Mouse (Mus musculus) layer of hippocampus, adult 9-10 months (tissue): ENCODE results near the gene Stard13.

ENCODE experiments used
- DNase-seq: peaks from one replicate; pipeline ENCODE4 v3.0.0; 2022; ENCODE audit warnings: low spot score

Gene Stard13

DNA sequence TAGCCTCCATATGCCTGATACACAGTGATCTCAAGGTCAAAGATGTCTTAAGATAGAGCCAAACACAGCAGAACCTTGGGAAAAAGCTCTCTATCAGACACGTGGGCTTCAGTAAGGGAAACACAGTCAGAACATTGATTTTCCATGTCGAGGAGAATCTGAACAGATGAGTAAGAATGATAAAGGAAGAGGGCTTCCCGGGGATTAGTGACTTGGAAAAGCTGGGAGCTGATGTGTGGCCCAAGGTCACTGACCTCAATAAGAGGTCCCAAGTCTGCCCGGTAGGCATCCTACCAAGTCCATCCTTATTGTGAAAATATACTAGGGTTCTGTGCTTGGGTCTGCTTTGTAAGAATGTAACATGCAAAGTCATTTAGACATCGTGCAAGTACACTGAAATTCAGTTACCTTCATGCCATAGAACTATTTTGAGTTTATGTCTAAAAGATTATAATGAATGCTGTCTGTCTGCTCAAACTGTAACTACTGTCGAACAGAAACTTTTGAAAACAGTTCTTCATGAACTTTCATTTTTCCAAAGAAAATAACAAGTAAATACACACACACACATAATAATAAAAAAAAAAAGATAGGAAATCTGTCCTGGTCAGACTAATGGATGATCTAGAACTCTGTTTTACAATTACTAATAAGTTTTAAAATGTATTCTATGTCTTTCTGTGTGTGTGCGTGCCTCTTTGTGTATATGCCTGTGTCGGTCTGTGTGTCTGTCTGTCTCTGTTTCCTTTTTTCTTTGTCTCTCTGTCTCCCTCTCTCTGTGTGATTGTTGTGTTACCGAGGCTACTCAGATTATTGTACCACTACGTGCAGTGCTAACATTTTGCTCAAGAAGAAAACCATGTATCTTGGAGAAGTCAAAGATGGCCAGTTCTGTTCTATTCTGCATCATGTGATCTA lies 128.3 kb downstream of the Stard13 start:
- no peak for DNase-seq

DNA sequence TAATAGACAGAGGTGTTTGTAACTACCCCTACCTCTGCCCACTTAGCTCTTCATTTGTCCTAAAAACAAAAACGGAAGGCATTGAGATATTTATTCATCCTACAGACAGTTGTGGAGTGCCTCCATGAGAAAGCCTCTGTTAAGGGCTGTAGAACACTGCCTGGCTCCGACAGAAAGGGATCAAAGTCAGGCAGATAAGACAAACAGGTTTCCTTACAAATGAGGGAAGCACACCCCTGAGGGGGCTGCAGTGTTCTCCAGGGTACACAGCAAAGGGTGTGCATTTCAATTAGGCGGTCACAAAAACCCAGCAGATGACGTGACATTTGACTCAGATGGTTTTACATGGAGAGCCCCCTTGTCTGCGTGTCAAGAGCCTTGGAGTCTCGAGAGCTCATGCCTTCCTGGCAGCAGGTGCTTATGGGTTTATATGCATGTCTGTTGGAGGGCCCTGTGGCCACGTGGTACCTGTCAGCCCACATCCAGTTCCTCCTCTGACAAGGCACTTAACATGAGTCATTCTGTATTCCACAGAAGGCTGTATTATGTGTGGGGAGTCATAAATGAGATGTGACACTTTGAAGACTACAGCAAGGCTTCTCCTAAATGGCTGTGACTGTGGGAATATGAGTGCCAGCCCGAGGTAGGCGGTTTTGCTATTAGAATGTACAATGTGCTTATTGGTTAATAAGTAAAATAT lies 129.1 kb downstream of the Stard13 start:
- DNase-seq, result no peak

DNA sequence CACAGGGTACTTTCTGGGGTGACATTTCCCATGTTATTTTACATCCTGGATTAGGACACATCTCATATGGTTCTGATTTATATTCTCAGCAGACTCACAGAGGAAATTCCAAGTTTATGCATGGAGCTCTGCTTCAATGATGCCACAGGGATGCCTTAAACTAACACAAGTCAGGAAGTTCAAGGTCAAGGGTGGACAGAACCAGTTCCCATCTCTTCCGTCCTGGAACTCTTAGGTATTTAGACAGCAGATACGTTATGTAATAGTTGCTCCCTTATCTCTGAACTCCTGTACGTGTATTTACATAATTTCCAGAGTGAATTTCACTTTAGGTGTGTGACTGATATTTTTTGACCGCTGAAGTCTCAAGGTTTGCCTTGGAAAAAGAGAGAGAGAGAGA lies 130.4 kb downstream of the Stard13 start:
- no peak for DNase-seq

DNA sequence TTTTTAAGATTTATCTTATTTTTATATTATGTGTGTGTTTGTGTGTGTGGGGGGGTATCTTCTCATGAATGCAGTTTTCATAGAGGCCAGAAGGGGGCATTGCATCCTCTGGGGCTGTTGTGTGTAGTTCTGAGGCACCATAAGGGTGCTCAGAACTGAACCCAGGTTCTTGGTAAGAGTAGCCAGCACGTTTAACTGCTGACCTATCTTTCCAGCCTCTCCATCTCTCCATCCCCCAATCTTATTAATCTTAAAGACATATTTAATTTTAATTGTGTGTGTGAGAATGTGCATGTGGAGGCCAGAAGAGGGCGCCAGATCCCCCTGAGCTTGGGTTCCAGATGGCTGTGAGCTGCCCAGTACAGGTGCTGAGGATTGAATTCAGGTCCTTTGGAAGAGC lies 131.4 kb downstream of the Stard13 start:
- no peak for DNase-seq

DNA sequence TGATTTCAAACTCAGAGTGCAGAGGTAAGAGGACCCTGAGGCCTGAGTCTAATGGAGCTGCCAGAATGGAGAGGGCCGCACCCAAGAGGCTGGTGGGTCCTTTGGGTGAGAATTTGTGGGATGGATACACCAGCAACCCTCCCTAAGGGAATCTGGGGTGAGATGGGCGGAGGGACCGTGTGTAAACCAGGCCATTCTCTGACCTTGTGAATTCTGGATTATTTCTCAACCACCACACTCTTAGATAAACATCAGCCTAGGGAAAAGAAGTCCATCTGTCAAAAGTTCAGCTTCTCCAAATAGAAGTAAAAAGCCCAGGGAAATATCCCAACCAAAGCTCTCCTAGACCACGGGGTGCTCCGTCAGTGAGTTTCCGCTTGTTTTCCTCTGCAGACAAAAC lies 137.6 kb downstream of the Stard13 start:
- no peak for DNase-seq

DNA sequence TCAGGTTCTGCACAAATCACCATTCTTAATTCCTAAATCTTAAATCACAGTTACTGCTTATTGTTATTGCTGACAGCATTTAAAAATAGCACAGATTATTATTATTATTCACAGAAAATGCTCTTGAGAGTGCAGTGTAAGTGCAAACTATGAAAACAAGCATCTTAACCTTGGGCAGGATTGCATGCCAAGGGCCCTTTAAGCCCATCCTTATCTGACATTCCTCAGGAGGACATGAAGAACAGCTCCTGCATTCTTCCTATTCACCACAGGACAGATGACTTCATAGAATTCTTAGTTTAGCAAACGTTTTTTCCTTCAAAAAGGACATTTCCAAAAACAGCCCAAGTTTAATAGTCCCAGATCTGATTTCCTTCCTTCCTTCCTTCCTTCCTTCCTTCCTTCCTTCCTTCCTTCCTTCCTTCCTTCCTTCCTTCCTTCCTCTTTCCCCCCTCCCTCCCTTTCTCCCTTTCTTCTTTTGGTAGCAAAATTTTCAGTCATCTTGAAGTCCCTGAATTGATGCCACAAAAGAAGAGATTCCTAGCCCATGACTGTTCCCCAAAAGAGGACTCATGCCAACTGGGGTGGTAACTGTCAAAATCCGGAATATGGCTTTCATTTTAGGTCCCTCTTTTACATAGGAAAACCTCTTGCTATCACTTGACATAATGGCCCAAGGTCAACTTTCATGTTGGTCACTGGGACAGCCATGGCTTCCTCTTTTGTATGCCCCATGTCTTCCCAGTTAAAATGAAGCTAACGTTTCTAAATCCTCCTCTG lies 140.6 kb downstream of the Stard13 start:
- no peak for DNase-seq

DNA sequence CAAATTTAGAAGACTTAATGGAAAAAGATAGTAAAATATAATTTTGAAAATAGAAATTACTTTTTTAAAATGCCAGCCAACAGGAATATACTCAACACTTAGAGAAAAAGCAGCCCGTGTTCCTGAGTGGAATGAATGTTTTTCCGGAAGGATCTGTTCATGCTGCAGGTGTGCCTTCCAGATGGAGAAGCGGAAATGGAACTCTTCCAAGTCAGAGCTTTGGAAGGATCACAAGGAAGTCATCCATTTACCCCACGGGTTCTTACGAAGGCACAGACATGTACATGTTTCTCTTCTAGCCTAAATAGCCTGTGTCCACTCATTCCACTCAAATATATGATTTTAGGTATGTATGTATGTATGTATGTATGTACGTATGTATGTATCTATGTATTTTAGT lies 142.6 kb downstream of the Stard13 start:
- DNase-seq, result no peak

DNA sequence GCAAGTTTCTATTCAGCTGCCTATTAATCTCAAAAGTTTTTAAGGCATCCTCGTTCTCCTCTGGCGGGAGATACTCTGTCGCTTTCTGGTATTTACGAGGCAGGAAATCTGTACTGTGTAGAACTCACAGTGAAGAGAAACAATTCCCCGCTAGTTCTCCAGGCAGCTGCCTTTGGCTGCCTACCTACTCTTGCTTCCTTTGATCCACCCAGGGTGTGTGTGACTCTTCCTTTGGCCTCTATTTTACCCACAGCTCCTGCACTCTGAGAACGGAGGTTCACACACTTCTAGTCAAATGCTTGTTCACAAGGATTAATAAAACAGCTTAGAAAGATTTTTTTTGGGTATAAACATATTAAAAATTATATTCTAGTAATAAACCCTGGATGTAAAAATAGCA lies 144.4 kb downstream of the Stard13 start:
- no peak for DNase-seq

DNA sequence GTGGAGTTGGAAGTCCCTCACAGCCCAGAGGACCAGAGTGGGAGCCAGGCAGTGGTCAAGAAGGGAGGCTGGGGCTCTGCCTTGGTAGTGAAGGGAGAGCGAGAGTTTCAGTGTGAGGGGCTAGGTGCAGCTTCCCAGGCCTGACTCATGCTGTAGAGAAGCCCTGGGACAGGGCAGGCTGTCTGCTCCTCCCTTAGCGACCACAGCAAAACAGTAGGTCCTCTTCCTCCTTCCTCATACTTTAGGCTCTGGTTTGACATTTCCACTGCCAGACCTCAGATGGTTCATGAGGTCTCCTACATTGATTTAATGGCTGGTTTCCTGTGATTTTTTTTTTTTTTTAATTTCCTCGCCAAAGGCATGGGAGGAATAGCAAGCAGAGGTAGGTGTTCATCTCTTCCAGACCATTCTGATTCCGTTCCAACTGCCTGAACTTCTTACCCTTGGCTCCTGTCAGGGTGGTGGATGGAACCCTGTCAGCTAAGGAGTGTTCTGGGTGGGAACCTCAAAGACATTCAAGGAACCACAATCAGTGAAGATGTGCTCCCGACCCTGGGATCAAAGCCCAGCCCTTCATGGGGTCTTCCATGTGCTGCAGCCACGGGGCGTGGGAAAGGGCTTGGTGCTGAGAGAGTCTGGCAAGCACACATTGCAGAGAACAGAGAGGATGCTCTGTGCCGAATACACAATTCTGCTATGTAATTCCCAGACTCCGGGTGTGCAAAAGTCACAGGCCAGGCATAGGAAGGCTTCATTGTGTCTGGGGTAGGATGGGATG lies 147.0 kb downstream of the Stard13 start:
- DNase-seq, result no peak

DNA sequence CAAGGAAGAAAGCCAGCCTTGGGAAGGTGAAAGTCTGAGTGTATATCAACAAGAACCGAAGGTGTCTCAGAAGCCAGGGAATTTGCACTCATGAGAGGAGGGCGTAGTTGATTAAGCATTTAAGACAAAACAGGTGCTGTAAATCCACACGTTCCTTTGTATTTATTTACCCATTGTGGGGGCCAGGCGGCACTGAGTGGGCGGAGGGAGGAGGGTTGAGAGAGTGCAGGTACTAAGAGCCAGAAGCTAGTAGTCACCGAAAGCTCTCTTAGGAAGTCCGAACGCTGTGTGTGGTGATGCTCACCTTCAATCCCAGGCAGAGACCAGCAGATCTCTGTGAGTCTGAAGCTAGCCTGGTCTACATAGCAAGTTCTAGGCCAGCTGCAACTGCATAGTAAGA lies 147.9 kb downstream of the Stard13 start:
- no peak for DNase-seq

DNA sequence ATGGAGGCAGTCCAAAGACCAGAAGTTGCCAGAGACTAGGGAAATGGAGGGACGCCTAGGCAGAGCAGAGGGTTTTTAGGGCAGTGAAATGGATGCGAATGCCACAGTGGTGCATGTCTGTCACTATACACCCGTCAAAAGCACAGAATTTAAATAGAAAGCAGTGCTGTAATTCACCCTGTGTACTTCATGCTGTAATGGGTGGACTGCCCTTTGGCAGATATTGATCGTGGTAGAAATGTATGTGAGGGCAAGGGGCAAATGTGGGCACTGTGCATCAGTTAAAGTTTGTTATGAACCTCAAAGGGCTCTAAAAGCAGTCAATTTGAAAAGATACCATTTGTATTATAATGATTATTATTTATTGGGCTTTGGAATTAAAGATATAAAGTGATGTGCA lies 153.4 kb downstream of the Stard13 start:
- no peak for DNase-seq

DNA sequence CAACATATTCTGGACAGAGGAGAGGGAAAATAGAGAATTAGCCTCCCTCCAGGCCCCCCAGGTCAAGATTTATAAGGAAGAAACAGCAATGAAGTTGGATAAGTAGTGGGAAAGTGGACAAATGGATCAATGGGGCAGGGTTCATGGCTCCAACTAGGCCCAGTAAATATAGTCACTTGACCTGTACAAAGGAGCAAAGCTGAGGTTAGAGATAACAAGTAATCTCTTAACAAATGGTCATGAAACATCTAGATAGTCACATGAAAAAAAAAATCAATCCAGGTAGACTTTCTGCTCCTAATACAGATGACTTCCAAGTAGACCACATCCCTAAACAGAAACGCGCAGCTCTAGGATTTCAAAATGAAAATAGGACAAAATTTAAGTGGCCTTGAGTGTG lies 155.7 kb downstream of the Stard13 start:
- no peak for DNase-seq

DNA sequence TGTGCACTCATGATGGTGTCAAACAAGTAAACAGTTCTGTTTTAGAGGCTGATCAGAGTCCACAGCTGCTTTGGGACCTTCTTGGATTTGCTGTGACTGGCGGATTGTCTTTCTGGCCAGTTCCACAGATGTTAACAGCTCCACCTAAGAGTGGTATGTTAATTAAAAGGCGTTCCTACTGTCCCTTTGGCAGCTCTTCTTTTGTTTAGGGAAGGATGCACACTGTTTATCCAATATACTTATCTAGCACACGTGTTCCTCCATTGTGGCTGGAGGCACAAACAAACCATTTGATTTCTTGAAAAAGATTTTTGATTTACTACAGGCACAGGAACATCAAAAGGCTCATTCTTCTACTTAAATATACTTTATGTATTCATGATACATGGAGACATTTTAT lies 156.7 kb downstream of the Stard13 start:
- DNase-seq, result no peak

DNA sequence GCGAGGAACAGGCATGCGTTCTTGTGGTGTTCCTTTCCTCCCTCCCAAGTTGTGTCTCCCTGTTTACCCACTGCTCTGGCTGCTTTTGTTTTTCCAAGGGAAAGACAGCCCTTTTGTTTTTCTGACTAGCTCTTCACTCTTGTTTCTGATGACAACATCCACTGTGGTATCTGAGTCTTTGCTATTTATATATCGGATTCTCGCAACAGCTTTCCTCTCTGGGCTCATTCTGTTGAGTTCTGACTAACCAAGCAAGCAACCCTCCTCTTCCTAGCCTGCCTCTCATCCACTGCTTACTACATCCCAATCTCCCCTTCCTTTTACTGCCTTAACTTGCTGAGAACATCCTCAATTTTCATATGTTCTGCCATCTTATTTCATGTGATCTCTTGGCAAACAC lies 159.4 kb downstream of the Stard13 start:
- DNase-seq, result no peak

DNA sequence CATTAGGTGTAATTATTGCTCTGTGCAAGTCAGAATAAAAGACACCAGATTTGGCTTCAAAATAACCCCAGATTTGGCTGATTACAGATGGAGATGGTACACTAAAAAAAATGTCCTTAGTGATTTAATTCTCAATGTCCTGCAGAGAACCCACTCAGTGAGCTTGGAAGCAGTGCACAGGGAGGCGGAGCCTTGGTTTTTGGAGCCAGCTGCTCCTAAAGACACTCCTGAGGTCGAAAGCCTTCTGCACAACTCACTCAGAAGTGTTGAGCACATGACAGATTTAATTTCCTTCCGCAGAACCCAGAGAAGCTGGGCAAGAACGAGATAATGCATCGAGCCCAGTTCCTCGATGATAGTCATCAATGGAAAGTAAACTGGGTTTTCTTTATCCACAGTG lies 162.2 kb downstream of the Stard13 start:
- no peak for DNase-seq

DNA sequence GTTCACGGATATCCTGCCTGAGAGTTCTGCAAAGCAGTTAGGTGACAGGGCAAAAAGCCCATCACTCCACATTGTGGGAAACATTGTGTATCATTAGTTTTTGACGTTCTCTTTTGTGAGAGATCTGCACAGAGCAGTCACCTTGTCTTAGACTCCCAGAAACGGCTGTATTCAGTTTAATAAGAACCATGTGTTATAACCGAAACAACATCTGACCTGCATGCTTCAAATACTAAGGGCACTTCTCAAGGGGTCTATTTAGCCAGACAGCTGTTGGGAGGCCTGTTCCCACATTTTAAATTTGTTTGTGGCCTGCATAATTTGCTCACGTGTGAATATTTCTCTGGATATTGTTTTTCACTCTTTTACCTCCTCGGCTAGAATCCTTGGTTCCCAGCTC lies 162.7 kb downstream of the Stard13 start:
- no peak for DNase-seq

DNA sequence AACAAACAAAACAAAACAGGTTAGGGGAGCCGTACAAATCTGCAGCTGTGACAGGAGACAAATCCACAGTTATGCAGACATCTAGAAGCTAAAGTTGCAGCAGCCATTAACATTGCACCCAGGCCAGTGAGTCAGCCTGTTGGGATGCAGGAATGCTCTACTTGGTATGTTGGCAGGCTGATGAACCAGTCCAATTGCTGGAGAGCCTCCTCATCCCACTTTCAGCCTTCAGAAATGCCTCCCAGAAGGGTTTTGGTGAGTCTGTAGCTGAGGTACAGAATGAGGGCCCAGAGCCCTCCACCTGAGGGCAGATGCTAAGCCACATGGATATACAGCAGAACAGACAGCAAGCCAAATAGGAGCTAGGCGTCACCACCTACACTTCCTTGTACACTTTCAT lies 164.1 kb downstream of the Stard13 start:
- DNase-seq, result no peak

DNA sequence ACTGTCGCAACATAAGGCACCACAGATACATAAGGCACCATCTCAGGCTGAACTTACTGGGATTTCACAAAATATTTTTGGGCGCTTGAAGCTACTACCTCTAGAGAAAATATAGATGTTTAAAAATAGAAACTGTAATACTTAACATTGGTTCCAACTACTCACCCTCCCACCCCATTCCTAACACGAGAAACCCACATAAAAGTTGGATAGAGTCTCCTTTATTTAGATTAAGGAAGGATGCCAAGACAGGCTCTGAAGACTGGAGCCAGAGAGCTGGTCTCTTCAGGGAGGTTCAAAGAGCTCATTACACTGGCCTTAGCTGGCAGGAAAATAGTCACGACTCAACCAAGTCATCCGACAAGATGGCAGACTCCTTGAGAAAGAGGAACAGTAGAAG lies 167.6 kb downstream of the Stard13 start:
- no peak for DNase-seq

DNA sequence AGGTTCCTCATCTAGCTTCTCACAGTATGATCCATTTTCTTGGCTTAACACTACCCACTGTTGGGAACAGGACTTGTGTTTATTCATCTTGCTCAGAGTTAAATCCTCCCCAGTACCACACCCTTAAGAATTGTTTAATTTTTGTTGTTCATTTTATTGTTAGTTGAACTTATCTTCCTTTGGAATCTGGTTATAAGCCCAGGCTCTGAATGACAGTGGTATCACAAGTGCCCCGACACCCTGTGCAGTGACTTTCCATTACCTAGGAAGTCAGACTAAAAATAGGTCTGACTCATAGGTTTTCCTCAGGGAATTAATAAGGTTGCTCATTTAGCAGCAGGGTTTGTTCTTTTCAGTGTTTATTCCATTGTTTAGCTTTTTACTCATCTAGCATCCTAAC lies 168.4 kb downstream of the Stard13 start:
- DNase-seq, result no peak

DNA sequence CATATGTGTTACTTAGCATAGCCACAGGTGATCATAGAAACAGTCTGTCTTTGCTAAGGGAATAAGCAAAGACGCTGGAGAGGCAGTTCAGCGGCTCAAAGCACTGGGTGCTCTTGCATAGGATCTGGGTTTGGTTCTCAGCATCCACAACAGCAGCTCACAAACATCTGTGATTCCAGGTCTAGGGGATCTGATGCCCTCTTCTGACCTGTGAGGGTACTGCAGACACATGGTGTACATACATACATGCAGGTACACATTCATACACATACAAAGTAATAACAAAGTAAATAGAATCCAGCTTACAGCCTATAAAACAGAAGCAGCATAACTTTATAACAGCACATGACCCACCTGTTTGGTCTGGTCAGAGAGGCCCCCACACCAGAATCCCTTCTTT lies 171.7 kb downstream of the Stard13 start:
- DNase-seq, result no peak

DNA sequence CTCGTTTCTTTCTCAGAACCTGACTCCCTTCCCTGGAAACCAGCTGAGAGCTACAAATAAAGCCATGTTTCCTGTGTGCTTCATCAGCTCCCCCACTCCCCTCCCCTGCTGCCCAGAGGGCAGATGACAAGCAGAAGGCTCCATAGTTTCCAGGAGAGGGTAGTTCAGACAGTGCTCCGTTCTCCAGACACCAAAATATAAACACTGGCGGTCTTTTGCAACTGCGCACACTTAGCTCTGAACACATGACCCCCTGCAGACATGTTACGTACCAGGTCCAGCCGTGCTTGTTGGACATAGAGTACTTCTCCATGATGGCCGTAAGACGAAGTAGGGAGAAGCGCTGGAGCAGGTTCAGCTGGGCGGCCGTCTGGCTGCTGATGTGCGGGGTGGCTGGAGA lies 173.2 kb downstream of the Stard13 start:
- no peak for DNase-seq

DNA sequence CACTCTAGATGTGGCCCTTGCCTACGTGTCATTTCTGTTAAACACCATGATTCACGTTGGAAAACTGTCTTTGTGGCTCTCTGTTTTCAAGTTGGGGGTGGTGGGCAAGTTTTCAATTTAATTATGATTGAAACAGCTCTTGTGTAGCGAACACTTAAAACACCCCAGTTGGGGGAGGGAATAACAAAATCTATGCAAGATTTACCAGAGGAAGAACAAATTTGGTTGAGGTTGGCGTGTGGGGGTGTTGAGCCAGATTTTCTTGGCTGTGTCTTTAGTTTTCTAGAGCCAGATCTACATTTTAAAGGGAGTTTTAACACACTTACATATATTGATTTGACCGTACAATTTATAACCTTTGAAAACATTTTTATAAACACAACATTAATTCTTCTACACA lies 173.9 kb downstream of the Stard13 start:
- DNase-seq, result no peak
